Mouse (Mus musculus): Measurements from ENCODE around the gene Hsf3.
A peak's percentile ranks its signal among the peaks of the same experiment; 100 is the strongest.
"Not testable (repeated sequence)": the region's sequence is repeated elsewhere in the genome, so short reads cannot be mapped to it uniquely, and the experiment has no call there.

Gene Hsf3

GRCm38 (mm10) chrX:96456201-96456963, at the start of gene Hsf3:
TSS of gene Hsf3 (minus strand) at chrX:96456294.
- DNase-seq (ENCODE audit: low read depth), result no peak

DNA sequence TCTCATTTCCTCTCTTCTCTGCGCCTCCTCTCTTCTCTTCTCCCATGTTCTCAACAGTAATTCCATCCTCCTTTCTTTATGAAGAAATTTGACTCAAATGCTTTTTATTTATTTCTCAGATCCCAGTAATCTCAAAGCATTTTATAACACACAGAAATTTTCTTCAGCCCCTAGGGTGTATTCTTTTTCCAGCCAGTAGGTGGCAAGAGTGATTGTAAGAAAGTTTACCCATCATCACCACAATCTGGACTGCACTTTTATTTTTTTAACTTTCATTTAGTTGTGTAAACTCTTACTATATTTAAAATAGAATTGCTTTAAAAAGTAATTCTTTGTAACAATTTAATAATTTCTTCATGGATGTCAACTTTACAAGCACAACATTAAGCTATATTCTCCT, 45.5 kb upstream of the Hsf3 start:
- peak; percentile 18 for DNase-seq (ENCODE audit: low read depth)

DNA sequence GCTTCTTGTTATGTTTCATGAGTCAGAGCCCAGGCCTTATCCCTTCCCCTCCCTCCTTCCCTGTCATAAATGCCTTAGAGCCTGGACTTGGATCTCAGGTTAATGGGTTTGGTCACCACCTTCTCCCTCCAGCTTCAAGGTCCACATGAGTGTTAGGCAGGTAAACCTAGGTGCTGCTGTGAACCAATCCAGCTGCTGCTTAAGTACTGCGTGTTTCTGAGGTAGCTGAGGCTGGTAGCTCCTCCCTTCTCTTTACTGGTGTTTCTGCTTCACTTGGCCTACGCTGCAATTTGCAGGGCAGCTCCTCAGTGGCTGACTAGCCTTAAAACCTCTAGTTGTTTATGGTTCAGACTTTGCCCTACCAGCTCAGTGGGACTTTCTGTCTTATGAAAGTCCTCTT, 945 bp downstream of the Hsf3 start, which contains the start of gene Heph:
Gene Heph, plus strand, starts transcription at position 211 of the 400 bp plus-strand sequence.
- no peak for DNase-seq (ENCODE audit: low read depth)

- no peak for DNase-seq (ENCODE audit: low read depth)
Observed at GRCm38 (mm10) chrX:96419383-96419782, 36.7 kb downstream of the Hsf3 start.

DNA sequence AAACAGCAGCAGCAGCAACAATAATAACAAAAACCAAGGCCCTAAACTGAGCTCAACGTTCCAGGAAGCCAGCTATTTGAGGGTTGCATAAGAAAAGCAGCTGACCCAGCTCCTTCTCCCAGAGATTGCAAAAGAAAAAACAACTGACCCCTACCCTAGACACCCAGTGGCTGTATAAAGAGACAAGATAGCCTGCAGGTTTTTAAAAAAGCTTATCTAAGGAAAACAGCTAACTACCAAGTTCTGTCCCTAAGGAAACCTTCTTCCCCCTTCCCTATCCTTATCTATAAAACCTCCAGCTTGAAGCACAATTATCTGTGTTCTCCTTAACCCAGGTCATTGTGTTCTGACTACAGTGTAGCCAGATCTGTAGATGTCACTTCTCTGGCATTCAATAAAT, 38.4 kb downstream of the Hsf3 start:
- DNase-seq (ENCODE audit: low read depth), result no peak

DNA sequence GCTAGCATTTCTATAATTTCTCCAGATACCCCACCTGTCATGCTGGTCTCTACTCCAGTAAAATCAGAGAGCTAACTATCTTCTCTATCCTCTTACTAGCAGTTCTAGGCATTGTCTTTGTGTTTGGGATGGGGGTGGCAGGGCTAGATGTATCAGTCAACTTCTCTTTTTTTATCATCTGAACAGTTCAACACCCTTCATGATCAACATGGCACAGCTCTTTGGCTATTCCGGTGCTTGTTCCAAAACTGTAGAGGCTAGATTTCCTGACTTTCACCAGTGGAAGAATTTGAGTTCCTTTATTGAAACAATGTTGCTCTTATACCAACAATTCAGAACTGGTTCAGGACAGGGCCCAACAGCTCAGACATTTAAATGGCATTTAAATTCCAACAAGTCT, 39.1 kb downstream of the Hsf3 start:
- DNase-seq (ENCODE audit: low read depth), result no peak

- not testable (repeated sequence) for DNase-seq (ENCODE audit: low read depth)
Observed at GRCm38 (mm10) chrX:96415351-96415750, 40.7 kb downstream of the Hsf3 start.

DNA sequence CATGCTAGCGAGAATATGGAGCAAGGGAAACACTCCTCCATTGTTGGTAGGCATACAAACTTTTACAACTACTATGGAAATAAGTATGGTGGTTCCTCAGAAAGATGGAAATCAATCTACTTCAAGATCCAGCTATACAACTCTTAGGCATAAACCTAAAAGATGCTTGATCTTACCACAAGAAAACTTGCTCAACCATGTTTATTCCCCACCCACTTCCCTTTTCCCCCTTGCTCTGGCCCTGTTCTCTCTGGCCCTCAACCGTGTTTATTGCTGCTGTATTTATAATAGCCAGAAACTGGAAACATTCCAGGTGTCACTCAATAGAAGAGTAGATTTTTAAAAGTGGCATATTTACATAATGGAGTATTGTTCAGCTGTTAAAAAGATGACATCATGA, 117.0 kb downstream of the Hsf3 start:
- peak; percentile 17 for DNase-seq (ENCODE audit: low read depth)

- DNase-seq (ENCODE audit: low read depth), result peak; percentile 80
Observed at GRCm38 (mm10) chrX:96329764-96330163, 126.3 kb downstream of the Hsf3 start.

GRCm38 (mm10) chrX:96293338-96293737, 162.8 kb downstream of the Hsf3 start, which contains the start of gene Vsig4:
TSS of gene Vsig4 (minus strand) at chrX:96293438.
- DNase-seq (ENCODE audit: low read depth), result no peak

- DNase-seq (ENCODE audit: low read depth), result no peak
Observed at GRCm38 (mm10) chrX:96256509-96256908, 199.6 kb downstream of the Hsf3 start.
